Mouse (Mus musculus): ENCODE data around the gene Ralgds.

GRCm38 (mm10) chr2:28576815-28577214 is 63.9 kb downstream of the Ralgds start:
- TF ChIP-seq POLR2A (IDR thresholded peaks at IDR 0.05; ENCODE audit: low read depth, low read length), result no peak
- no peak for TF ChIP-seq CTCF (IDR thresholded peaks at IDR 0.05; ENCODE audit: extremely low read depth, insufficient read length, insufficient replicate concordance, low read depth, low read length)
